Mouse (Mus musculus): Measurements from ENCODE around the gene Set. TPM values are rescaled to one million over a fixed set of nuclear protein-coding genes. Genes with fewer than 3 reads are reported as not detected.

Gene Set
- total and polyA plus RNA-seq, 2 experiments from 2014 or later, result 149 to 334 TPM

DNA sequence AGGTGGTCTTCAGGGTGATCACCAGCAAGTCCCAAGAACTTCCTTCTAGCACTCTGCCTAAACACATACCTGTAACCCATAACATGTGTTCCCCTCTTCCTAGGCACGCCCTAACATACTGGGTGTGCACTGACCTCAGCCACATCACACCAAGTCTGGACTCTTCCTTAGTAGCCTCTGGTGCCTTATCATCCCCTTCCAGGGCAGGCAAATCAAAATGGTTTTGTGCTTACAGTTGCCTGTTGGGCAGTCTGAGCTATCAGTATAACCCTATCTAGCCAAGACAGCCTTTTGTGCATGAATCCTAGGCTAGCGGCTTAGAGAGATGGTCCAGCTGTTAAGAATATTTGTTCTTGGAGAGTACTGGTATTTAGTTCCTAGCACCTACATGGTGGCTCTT lies 54.3 kb downstream of the Set start:
- Histone ChIP-seq H3K9me3 (ENCODE audit: low read length) (no peaks in the 10 kb centered on the region), H3K27ac (no peak overlapping the region), H3K27me3 (ENCODE audit: insufficient read depth, low read length) (no peaks in the 10 kb centered on the region), H3K4me3 (ENCODE audit: low read length) (no peak overlapping the region), H3K4me1 (ENCODE audit: insufficient read depth, low read length) (no peaks in the 10 kb centered on the region), H3K4me2 (ENCODE audit: low read depth, low read length) (no peak overlapping the region), H3K9ac (replicated peaks; ENCODE audit: low read length) (no peak overlapping the region), H3K36me3 (ENCODE audit: insufficient read depth, low read length) (peaks cover 42% of the 10 kb centered on the region)
- WGBS, result 97% methylated on average over 2 of the region's 2 CpGs
- no peak for TF ChIP-seq CTCF (IDR thresholded peaks at IDR 0.05; ENCODE audit: low read depth)
- DNase-seq (ENCODE audit: low spot score) (no peak), ATAC-seq (no peak)

DNA sequence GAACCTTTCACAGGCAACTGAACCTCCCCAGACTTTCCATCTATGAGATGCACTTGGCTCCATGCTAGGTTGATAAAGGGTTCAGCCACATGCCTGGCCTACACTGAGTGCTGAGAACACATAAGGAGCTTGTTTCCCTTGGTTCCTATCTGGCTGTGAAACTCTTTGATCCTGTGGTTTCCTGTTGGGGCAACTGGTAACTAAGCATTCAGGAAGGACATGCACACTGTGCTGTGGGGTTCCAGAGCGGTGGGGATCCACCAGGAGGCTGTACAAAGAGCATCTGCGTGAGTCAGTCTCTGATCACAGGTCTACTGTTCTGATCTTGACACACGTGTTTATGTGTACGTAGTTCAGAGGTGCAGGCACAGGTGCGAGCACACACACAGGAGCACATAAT lies 55.4 kb downstream of the Set start:
- Histone ChIP-seq H3K4me2 (ENCODE audit: low read depth, low read length) (no peak overlapping the region), H3K9me3 (ENCODE audit: low read length) (no peaks in the 10 kb centered on the region), H3K27me3 (ENCODE audit: insufficient read depth, low read length) (no peaks in the 10 kb centered on the region), H3K36me3 (ENCODE audit: insufficient read depth, low read length) (peaks cover 34% of the 10 kb centered on the region), H3K9ac (replicated peaks; ENCODE audit: low read length) (no peak overlapping the region), H3K4me3 (ENCODE audit: low read length) (no peak overlapping the region), H3K4me1 (ENCODE audit: insufficient read depth, low read length) (no peaks in the 10 kb centered on the region), H3K27ac (no peak overlapping the region)
- WGBS, result 88% methylated on average over 5 of the region's 5 CpGs
- no peak for TF ChIP-seq CTCF (IDR thresholded peaks at IDR 0.05; ENCODE audit: low read depth)
- ATAC-seq, result no peak
- DNase-seq (ENCODE audit: low spot score), result no peak

GRCm38 (mm10) chr2:30119641-30120051 lies 62.5 kb downstream of the Set start:
- 9% methylated on average over 6 of the region's 6 CpGs for WGBS
- peak overlapping the region; percentile 27; the same call in 1 of the 2 replicates for H3K4me2 ChIP-seq (ENCODE audit: low read depth, low read length)
- DNase-seq (ENCODE audit: low spot score), result peak; percentile 44

DNA sequence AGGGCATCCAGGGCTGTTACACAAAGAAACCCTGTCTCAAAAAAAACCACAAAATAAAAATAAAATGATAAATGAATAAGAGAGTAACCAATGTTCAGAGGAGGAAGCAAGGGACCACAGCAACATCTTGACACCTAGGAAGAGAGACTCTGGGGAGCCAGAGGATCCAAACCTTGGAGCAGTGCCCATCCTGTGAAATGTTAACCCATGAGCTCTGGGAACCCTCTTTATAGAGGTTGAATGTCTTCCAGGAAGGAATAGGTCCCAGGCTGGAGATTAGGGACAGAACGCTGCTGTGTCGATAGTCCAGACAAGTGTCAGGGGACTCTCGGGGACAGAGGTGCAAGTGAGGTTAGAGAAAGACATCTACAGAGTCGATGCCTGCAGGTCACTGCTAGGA lies 63.1 kb downstream of the Set start:
- Histone ChIP-seq H3K4me3 (ENCODE audit: low read length) (no peak overlapping the region), H3K9ac (replicated peaks; ENCODE audit: low read length) (no peak overlapping the region), H3K27me3 (ENCODE audit: insufficient read depth, low read length) (no peaks in the 10 kb centered on the region), H3K27ac (no peak overlapping the region), H3K36me3 (ENCODE audit: insufficient read depth, low read length) (no peaks in the 10 kb centered on the region), H3K9me3 (ENCODE audit: low read length) (no peaks in the 10 kb centered on the region), H3K4me1 (ENCODE audit: insufficient read depth, low read length) (peaks cover 14% of the 10 kb centered on the region; the same call in 1 of the 2 replicates), H3K4me2 (ENCODE audit: low read depth, low read length) (no peak overlapping the region)
- WGBS, result 61% methylated on average over 4 of the region's 4 CpGs
- TF ChIP-seq CTCF (IDR thresholded peaks at IDR 0.05; ENCODE audit: low read depth), result no peak
- DNase-seq (ENCODE audit: low spot score) (no peak), ATAC-seq (no peak)

More at GRCm38 (mm10) chr2:30119641-30120051, 62.5 kb downstream of the Set start:
- no peaks in the 10 kb centered on the region for H3K27me3 ChIP-seq (ENCODE audit: insufficient read depth, low read length)
- no peaks in the 10 kb centered on the region for H3K36me3 ChIP-seq (ENCODE audit: insufficient read depth, low read length)
- no peak overlapping the region for H3K9ac ChIP-seq (replicated peaks; ENCODE audit: low read length)
- no peaks in the 10 kb centered on the region for H3K9me3 ChIP-seq (ENCODE audit: low read length)
- no peak overlapping the region for H3K4me3 ChIP-seq (ENCODE audit: low read length)
- H3K27ac ChIP-seq, result peak overlapping the region; percentile 11; the same call in 1 of the 2 replicates
- H3K4me1 ChIP-seq (ENCODE audit: insufficient read depth, low read length), result peaks cover 14% of the 10 kb centered on the region; the same call in 1 of the 2 replicates
- TF ChIP-seq CTCF (IDR thresholded peaks at IDR 0.05; ENCODE audit: low read depth), result peak; percentile 25
- no peak for ATAC-seq

Other genes with a start within 250 kb of the Set start
- 46.1 and 70.7 TPM in 2 replicates for gene Urm1, start 237.3 kb upstream of the Set start, total RNA-seq (2014; rRNA removed)
- gene Urm1, start 237.3 kb upstream of the Set start, polyA plus RNA-seq (2015; fragmentation: Nextera tagmentation; extraction: Ambion mirVana), result 28.7 and 29.3 TPM in 2 replicates
- gene Cercam, start 188.2 kb upstream of the Set start, total RNA-seq (2014; rRNA removed), result 32.5 and 37.7 TPM in 2 replicates
- 17.8 and 20.6 TPM in 2 replicates for gene Cercam, start 188.2 kb upstream of the Set start, polyA plus RNA-seq (2015; fragmentation: Nextera tagmentation; extraction: Ambion mirVana)
- 73.1 and 81.7 TPM in 2 replicates for gene Odf2, start 168.2 kb upstream of the Set start, total RNA-seq (2014; rRNA removed)
- 78.2 and 88.3 TPM in 2 replicates for gene Odf2, start 168.2 kb upstream of the Set start, polyA plus RNA-seq (2015; fragmentation: Nextera tagmentation; extraction: Ambion mirVana)
- gene Gle1, start 122.0 kb upstream of the Set start, total RNA-seq (2014; rRNA removed), result 39.4 and 43.6 TPM in 2 replicates
- gene Gle1, start 122.0 kb upstream of the Set start, polyA plus RNA-seq (2015; fragmentation: Nextera tagmentation; extraction: Ambion mirVana), result 52.7 and 56.0 TPM in 2 replicates
- 716 and 902 TPM in 2 replicates for gene Sptan1, start 91.8 kb upstream of the Set start, total RNA-seq (2014; rRNA removed)
- gene Sptan1, start 91.8 kb upstream of the Set start, polyA plus RNA-seq (2015; fragmentation: Nextera tagmentation; extraction: Ambion mirVana), result 166 and 184 TPM in 2 replicates
- gene Wdr34, start 8.5 kb upstream of the Set start, total RNA-seq (2014; rRNA removed), result 87.4 and 87.7 TPM in 2 replicates
- 64.5 and 66.5 TPM in 2 replicates for gene Wdr34, start 8.5 kb upstream of the Set start, polyA plus RNA-seq (2015; fragmentation: Nextera tagmentation; extraction: Ambion mirVana)
- 1.2 and 4.5 TPM in 2 replicates for gene Pkn3, start 20.3 kb downstream of the Set start, total RNA-seq (2014; rRNA removed)
- gene Pkn3, start 20.3 kb downstream of the Set start, polyA plus RNA-seq (2015; fragmentation: Nextera tagmentation; extraction: Ambion mirVana), result 0.99 and 1.0 TPM in 2 replicates
- 25.4 and 35.0 TPM in 2 replicates for gene Zdhhc12, start 36.3 kb downstream of the Set start, total RNA-seq (2014; rRNA removed)
- gene Zdhhc12, start 36.3 kb downstream of the Set start, polyA plus RNA-seq (2015; fragmentation: Nextera tagmentation; extraction: Ambion mirVana), result 30.2 and 32.2 TPM in 2 replicates
- 77.6 and 99.2 TPM in 2 replicates for gene Zer1, start 67.2 kb downstream of the Set start, total RNA-seq (2014; rRNA removed)
- 14.0 and 14.6 TPM in 2 replicates for gene Zer1, start 67.2 kb downstream of the Set start, polyA plus RNA-seq (2015; fragmentation: Nextera tagmentation; extraction: Ambion mirVana)
- gene Tbc1d13, start 76.4 kb downstream of the Set start, total RNA-seq (2014; rRNA removed), result 106 and 109 TPM in 2 replicates
- gene Tbc1d13, start 76.4 kb downstream of the Set start, polyA plus RNA-seq (2015; fragmentation: Nextera tagmentation; extraction: Ambion mirVana), result 9.4 and 10.8 TPM in 2 replicates
- gene Endog, start 114.1 kb downstream of the Set start, total RNA-seq (2014; rRNA removed), result 63.7 and 64.1 TPM in 2 replicates
- gene Endog, start 114.1 kb downstream of the Set start, polyA plus RNA-seq (2015; fragmentation: Nextera tagmentation; extraction: Ambion mirVana), result 42.2 and 42.7 TPM in 2 replicates
- gene Spout1, start 121.1 kb downstream of the Set start, total RNA-seq (2014; rRNA removed), result 32.6 and 48.2 TPM in 2 replicates
- gene Spout1, start 121.1 kb downstream of the Set start, polyA plus RNA-seq (2015; fragmentation: Nextera tagmentation; extraction: Ambion mirVana), result 52.6 and 56.1 TPM in 2 replicates
- 23.9 and 34.3 TPM in 2 replicates for gene Kyat1, start 148.5 kb downstream of the Set start, total RNA-seq (2014; rRNA removed)
- 17.0 and 17.9 TPM in 2 replicates for gene Kyat1, start 148.5 kb downstream of the Set start, polyA plus RNA-seq (2015; fragmentation: Nextera tagmentation; extraction: Ambion mirVana)
- 66.2 and 68.4 TPM in 2 replicates for gene Lrrc8a, start 180.3 kb downstream of the Set start, total RNA-seq (2014; rRNA removed)
- gene Lrrc8a, start 180.3 kb downstream of the Set start, polyA plus RNA-seq (2015; fragmentation: Nextera tagmentation; extraction: Ambion mirVana), result 59.7 and 61.9 TPM in 2 replicates
- 6.8 and 15.1 TPM in 2 replicates for gene Gm28035, start 183.2 kb downstream of the Set start, total RNA-seq (2014; rRNA removed)
- 0.25 and 0.31 TPM in 2 replicates for gene Gm28035, start 183.2 kb downstream of the Set start, polyA plus RNA-seq (2015; fragmentation: Nextera tagmentation; extraction: Ambion mirVana)
- 5.6 and 8.9 TPM in 2 replicates for gene Phyhd1, start 208.8 kb downstream of the Set start, total RNA-seq (2014; rRNA removed)
- gene Phyhd1, start 208.8 kb downstream of the Set start, polyA plus RNA-seq (2015; fragmentation: Nextera tagmentation; extraction: Ambion mirVana), result 6.2 and 7.4 TPM in 2 replicates
- not detected in 2 replicates for gene Gm28038, start 223.7 kb downstream of the Set start, total RNA-seq (2014; rRNA removed)
- not detected in 2 replicates for gene Gm28038, start 223.7 kb downstream of the Set start, polyA plus RNA-seq (2015; fragmentation: Nextera tagmentation; extraction: Ambion mirVana)
- gene Dolk, start 229.0 kb downstream of the Set start, total RNA-seq (2014; rRNA removed), result 43.7 and 50.4 TPM in 2 replicates
- gene Dolk, start 229.0 kb downstream of the Set start, polyA plus RNA-seq (2015; fragmentation: Nextera tagmentation; extraction: Ambion mirVana), result 42.1 and 43.5 TPM in 2 replicates
- 32.6 and 51.0 TPM in 2 replicates for gene Nup188, start 229.0 kb downstream of the Set start, total RNA-seq (2014; rRNA removed)
- 11.9 and 12.6 TPM in 2 replicates for gene Nup188, start 229.0 kb downstream of the Set start, polyA plus RNA-seq (2015; fragmentation: Nextera tagmentation; extraction: Ambion mirVana)

All from hindbrain, postnatal 0 days (tissue).